Mouse (Mus musculus): ENCODE measurements around the gene Podnl1. TPM values are rescaled to one million over a fixed set of nuclear protein-coding genes. Genes with fewer than 3 reads are reported as not detected.
A peak's percentile ranks its signal among the peaks of the same experiment; 100 is the strongest.

Gene Podnl1
- polyA plus RNA-seq, 1 experiment from 2014 or later = 0.41 TPM

DNA sequence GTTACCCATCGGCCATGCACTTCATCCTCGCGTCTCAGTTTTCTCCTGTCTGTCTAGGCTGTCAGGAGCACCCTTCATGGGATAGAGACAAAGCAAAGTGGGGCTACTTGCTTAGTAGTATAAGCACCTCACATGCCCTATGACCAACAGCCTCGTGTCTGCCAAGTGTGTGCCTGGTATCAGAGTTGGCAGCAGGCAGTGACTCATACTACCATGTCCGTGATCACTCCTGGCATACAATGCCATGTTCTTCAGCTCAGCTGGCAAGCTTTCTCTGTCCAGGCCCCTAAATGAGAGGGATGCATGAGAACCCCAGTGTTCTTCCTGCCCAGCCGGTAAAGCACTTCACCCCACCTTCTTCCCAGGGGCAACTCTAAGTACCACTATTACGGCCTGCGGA is 35.2 kb upstream of the Podnl1 start:
- no peak overlapping the region for H3K4me3 ChIP-seq (ENCODE audit: low read length)
- no peak overlapping the region for H3K9ac ChIP-seq (ENCODE audit: low read length)
- WGBS = 85% methylated on average over 8 of the region's 8 CpGs
- H3K9me3 ChIP-seq (ENCODE audit: control insufficient read depth, low read length) = no peaks in the 10 kb centered on the region
- no peaks in the 10 kb centered on the region for H3K27me3 ChIP-seq (ENCODE audit: control insufficient read depth, insufficient read depth, low read depth, low read length)
- no peak overlapping the region for H3K27ac ChIP-seq (ENCODE audit: low read length)
- H3K36me3 ChIP-seq (ENCODE audit: control insufficient read depth, insufficient read depth, low read length) = peaks cover 29% of the 10 kb centered on the region
- no peaks in the 10 kb centered on the region for H3K4me1 ChIP-seq (replicated peaks; ENCODE audit: control insufficient read depth, insufficient read depth, low read length)
- no peak for ATAC-seq (ENCODE audit: low read depth)
- H3K4me2 ChIP-seq (ENCODE audit: low read depth, low read length) = no peak overlapping the region

DNA sequence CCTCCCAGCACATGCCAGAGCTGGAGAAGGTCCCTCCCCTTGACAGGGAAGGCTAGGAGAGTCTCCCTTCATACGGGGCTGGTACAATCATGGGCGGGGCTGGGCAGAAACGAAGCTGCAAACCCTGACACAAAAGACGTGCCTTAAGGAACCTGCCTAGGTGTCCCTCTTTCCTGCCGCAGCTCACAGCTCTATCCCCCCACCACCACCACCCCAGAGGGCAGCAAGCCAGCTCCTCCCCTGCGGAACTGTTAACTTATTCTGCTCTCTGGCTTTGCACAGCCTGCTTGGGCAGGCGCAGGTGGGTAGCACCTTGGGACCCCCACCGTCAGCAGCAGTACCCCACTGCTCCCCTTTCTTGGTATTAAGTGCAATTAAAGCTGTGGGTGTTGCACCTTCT is 29.7 kb upstream of the Podnl1 start:
- WGBS = 59% methylated on average over 8 of the region's 8 CpGs
- Histone ChIP-seq H3K27ac (ENCODE audit: low read length) (no peak overlapping the region), H3K4me1 (replicated peaks; ENCODE audit: control insufficient read depth, insufficient read depth, low read length) (no peaks in the 10 kb centered on the region), H3K9me3 (ENCODE audit: control insufficient read depth, low read length) (no peaks in the 10 kb centered on the region), H3K27me3 (ENCODE audit: control insufficient read depth, insufficient read depth, low read depth, low read length) (no peaks in the 10 kb centered on the region), H3K4me2 (ENCODE audit: low read depth, low read length) (no peak overlapping the region), H3K4me3 (ENCODE audit: low read length) (no peak overlapping the region), H3K36me3 (ENCODE audit: control insufficient read depth, insufficient read depth, low read length) (peaks cover 34% of the 10 kb centered on the region), H3K9ac (ENCODE audit: low read length) (no peak overlapping the region)
- ATAC-seq (ENCODE audit: low read depth) = no peak; the same call in 1 of the 2 replicates

DNA sequence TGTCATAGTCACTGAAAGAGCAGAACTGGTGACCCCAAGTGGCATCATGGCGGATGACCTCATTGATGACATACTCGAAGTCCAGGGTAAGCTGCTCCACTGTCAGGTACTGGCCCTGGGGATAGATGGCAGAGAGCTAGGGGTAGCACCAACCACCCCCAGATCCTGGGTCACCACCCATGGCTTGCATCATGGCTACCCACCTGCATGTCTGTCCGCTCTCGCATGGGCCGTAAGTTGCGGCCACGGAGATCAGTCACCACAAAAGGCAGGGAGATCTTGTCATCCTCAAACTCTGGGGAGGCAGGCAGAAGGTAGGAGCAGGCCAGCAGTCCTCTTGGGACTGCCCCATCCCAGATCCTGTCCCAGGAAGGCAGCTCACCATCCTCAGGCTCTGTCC is 27.4 kb upstream of the Podnl1 start:
- Histone ChIP-seq H3K4me3 (ENCODE audit: low read length) (no peak overlapping the region), H3K9ac (ENCODE audit: low read length) (no peak overlapping the region), H3K4me2 (ENCODE audit: low read depth, low read length) (no peak overlapping the region), H3K27me3 (ENCODE audit: control insufficient read depth, insufficient read depth, low read depth, low read length) (no peaks in the 10 kb centered on the region), H3K4me1 (replicated peaks; ENCODE audit: control insufficient read depth, insufficient read depth, low read length) (peaks cover 5% of the 10 kb centered on the region), H3K27ac (ENCODE audit: low read length) (no peak overlapping the region), H3K36me3 (ENCODE audit: control insufficient read depth, insufficient read depth, low read length) (peaks cover 38% of the 10 kb centered on the region), H3K9me3 (ENCODE audit: control insufficient read depth, low read length) (no peaks in the 10 kb centered on the region)
- 88% methylated on average over 7 of the region's 7 CpGs for WGBS
- no peak for ATAC-seq (ENCODE audit: low read depth)

DNA sequence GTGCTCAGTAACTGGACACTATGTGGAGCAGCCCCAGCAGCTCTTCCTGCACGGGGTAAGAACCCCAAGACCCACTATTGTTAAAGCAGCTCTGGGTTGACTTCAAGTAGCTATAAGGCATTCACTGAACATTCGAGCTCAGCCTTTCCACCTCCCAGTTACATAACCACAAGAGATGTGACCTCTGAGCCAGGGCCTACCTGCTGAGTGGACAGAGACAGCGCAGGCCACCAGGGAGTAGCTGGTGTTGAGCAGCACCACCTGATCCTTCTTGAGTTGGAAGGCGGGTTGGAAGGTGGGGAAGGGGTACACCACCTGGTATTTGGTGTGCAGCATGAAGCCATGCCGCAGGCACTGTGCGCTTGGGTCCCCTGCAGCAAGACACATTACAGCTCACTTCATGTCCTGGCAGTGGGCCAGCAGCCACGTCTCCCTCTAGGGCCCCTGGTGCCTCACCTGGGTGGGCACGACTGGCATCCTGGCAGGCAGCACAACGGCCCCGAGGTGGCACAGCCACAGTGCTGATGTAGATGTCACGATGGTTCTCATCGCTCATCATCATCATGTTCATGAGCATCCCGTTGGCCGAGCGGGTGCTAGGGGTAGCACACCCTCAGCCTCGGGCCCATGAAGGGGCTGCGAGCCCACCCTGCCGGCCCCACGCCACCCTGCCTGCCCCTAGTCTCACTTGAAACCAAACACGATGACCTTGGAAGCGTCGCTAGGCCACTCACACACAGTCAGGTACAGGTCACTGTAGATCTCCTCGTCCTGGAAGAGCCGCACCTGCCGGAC is 24.1 kb upstream of the Podnl1 start:
- no peak for ATAC-seq (ENCODE audit: low read depth)
- H3K27me3 ChIP-seq (ENCODE audit: control insufficient read depth, insufficient read depth, low read depth, low read length) = no peaks in the 10 kb centered on the region
- H3K36me3 ChIP-seq (ENCODE audit: control insufficient read depth, insufficient read depth, low read length) = peaks cover 30% of the 10 kb centered on the region
- H3K9me3 ChIP-seq (ENCODE audit: control insufficient read depth, low read length) = no peaks in the 10 kb centered on the region
- no peak overlapping the region for H3K4me3 ChIP-seq (ENCODE audit: low read length)
- H3K9ac ChIP-seq (ENCODE audit: low read length) = no peak overlapping the region
- H3K27ac ChIP-seq (ENCODE audit: low read length) = no peak overlapping the region
- peaks cover 11% of the 10 kb centered on the region for H3K4me1 ChIP-seq (replicated peaks; ENCODE audit: control insufficient read depth, insufficient read depth, low read length)
- 87% methylated on average over 25 of the region's 25 CpGs for WGBS
- no peak overlapping the region for H3K4me2 ChIP-seq (ENCODE audit: low read depth, low read length)

DNA sequence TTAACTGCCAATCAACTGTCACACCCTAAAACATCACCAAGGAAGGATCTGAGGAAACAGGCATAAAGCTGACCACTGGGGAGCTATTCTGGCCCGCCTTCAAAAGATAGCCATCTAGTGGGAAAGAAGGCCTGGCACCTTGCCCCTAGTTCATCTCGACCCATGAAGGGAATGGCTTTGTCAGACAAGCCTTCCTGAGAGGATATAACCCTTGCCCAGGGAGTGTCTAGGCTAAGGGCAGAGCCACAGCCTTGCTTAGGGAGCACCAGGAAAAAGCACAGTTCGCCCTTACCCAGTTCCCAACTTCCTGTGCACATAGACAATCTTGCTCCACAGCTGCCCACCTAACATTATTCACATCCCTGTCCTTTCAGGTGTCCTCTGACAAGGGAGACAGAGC is 22.2 kb upstream of the Podnl1 start:
- 33% methylated on average over 3 of the region's 3 CpGs for WGBS
- Histone ChIP-seq H3K36me3 (ENCODE audit: control insufficient read depth, insufficient read depth, low read length) (peaks cover 13% of the 10 kb centered on the region), H3K27ac (ENCODE audit: low read length) (no peak overlapping the region; the same call in 1 of the 2 replicates), H3K9ac (ENCODE audit: low read length) (peak overlapping the region; percentile 90), H3K4me2 (ENCODE audit: low read depth, low read length) (peak overlapping the region; percentile 78), H3K4me1 (replicated peaks; ENCODE audit: control insufficient read depth, insufficient read depth, low read length) (peaks cover 11% of the 10 kb centered on the region), H3K9me3 (ENCODE audit: control insufficient read depth, low read length) (no peaks in the 10 kb centered on the region), H3K27me3 (ENCODE audit: control insufficient read depth, insufficient read depth, low read depth, low read length) (no peaks in the 10 kb centered on the region), H3K4me3 (ENCODE audit: low read length) (peak overlapping the region; percentile 77)
- no peak for ATAC-seq (ENCODE audit: low read depth)

DNA sequence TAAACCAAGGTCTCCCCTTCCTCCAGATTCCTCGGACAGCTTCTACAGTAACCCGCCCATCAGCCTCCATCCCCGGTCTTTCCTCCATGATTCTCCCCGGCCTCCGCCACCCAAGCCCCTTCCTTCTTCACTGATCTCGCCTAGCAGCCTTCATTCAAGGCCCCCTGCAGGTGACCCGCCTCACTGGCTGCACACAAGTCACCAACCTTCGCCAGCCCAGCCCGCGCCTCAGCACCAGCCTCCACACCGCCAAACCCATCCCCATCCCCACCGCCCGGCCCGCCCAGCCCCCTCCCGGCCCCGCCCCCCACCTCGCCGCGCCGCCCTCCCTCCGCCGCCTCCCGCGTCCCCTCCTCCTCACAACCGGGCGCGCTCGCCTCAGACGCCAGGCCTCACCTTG is 21.6 kb upstream of the Podnl1 start:
- Histone ChIP-seq H3K9ac (ENCODE audit: low read length) (peak overlapping the region; percentile 90), H3K4me1 (replicated peaks; ENCODE audit: control insufficient read depth, insufficient read depth, low read length) (peaks cover 11% of the 10 kb centered on the region), H3K27me3 (ENCODE audit: control insufficient read depth, insufficient read depth, low read depth, low read length) (no peaks in the 10 kb centered on the region), H3K4me3 (ENCODE audit: low read length) (peak overlapping the region; percentile 77), H3K4me2 (ENCODE audit: low read depth, low read length) (peak overlapping the region; percentile 78), H3K9me3 (ENCODE audit: control insufficient read depth, low read length) (no peaks in the 10 kb centered on the region), H3K36me3 (ENCODE audit: control insufficient read depth, insufficient read depth, low read length) (peaks cover 10% of the 10 kb centered on the region), H3K27ac (ENCODE audit: low read length) (peak overlapping the region; percentile 88)
- 2% methylated on average over 13 of the region's 29 CpGs for WGBS
- ATAC-seq (ENCODE audit: low read depth) = peak; percentile 79

DNA sequence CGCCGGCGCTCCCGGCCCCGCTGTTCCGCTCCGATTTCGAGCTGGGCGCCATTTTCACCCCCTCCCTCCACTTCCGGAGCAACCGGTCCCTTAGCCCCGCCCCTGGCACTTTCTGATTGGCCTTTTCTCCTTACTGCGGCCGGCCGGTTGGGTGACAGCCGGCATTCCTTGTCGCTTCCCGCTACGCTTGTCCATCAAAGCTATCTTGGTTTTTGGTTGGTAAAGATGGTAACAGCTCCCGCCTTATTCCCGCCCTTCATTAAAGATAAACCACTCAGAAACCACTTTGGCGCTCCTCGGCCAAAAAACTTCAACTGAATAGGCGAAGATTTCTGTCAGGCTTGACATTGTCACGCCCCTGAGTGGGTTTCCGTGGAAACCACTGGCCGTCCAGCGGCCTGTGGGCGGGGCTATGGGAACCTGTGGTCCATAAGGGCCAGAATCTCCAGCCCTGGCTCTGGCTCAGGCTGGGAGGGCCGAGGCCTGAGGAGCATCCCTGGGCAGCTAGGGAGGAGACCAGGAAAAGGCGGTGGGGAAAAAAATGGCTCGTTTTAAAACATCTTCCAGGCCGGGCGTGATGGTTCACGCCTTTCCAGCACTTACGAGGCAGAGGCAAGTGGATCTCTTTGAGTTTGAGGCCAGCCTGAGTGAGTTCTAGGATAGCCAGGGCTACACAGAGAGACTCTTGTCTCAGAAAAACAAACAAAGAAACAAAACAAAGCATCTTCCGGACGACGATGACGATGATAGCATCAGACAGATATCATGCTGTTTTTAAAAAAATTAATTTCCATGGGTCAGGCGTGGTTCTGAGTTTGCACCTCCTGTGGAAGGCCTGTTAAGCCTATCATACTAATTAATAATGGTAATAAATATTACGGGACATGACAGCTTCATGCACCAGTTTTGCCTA is 20.8 kb upstream of the Podnl1 start, which contains the start of gene Dcaf15:
Gene Dcaf15 (minus strand): TSS at position 72 of the 913 bp plus-strand sequence.
- Histone ChIP-seq H3K4me3 (ENCODE audit: low read length) (peak within 1 kb of the TSS; percentile 77), H3K4me1 (replicated peaks; ENCODE audit: control insufficient read depth, insufficient read depth, low read length) (peaks cover 11% of the 10 kb centered on the region), H3K9ac (ENCODE audit: low read length) (peak within 1 kb of the TSS; percentile 90), H3K9me3 (ENCODE audit: control insufficient read depth, low read length) (no peaks in the 10 kb centered on the region), H3K27me3 (ENCODE audit: control insufficient read depth, insufficient read depth, low read depth, low read length) (no peaks in the 10 kb centered on the region), H3K36me3 (ENCODE audit: control insufficient read depth, insufficient read depth, low read length) (peaks cover 10% of the 10 kb centered on the region), H3K27ac (ENCODE audit: low read length) (peak within 1 kb of the TSS; percentile 88), H3K4me2 (ENCODE audit: low read depth, low read length) (peak within 1 kb of the TSS; percentile 78)
- peak; percentile 98 for ATAC-seq (ENCODE audit: low read depth)
- WGBS = 6% methylated on average over 42 of the region's 42 CpGs

DNA sequence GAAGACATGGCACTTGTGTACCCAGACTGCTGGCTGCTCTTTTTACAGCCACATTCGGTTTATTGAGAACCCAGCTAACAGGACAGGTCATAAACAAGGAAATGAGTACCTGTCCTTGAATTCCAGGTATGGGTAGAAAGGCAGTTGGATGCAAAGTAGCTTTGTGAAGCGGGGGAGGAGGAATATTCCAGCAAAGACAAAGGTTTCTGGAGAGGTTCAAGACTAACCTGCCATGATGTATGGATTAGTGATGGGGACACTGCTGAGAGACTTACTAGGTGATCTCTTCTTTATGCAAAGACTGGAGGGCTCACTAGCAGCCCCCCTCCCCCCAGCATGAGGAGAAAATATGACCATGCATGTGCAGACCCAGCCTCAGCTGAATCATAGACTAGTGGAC is 20.1 kb upstream of the Podnl1 start:
- Histone ChIP-seq H3K9ac (ENCODE audit: low read length) (no peak overlapping the region), H3K27ac (ENCODE audit: low read length) (no peak overlapping the region), H3K36me3 (ENCODE audit: control insufficient read depth, insufficient read depth, low read length) (peaks cover 10% of the 10 kb centered on the region), H3K4me3 (ENCODE audit: low read length) (no peak overlapping the region), H3K4me1 (replicated peaks; ENCODE audit: control insufficient read depth, insufficient read depth, low read length) (peaks cover 11% of the 10 kb centered on the region), H3K9me3 (ENCODE audit: control insufficient read depth, low read length) (no peaks in the 10 kb centered on the region), H3K27me3 (ENCODE audit: control insufficient read depth, insufficient read depth, low read depth, low read length) (no peaks in the 10 kb centered on the region), H3K4me2 (ENCODE audit: low read depth, low read length) (no peak overlapping the region)
- no peak for ATAC-seq (ENCODE audit: low read depth)
- 80% methylated on average over 2 of the region's 2 CpGs for WGBS

Measured in lung, embryonic 16.5 days (tissue).